Mouse (Mus musculus): ENCODE measurements around the gene Gm28047.
"Not testable (repeated sequence)": the region's sequence is repeated elsewhere in the genome, so short reads cannot be mapped to it uniquely, and the experiment has no call there.

Gm28047 gene

GRCm38 (mm10) chr15:102620765-102621164 lies 4.1 kb downstream of the Gm28047 start:
- DNase-seq (ENCODE audit: low spot score), result no peak

- DNase-seq (ENCODE audit: low spot score), result no peak
These were observed 5.4 kb downstream of the Gm28047 start for GRCm38 (mm10) chr15:102619486-102619885.

- DNase-seq (ENCODE audit: low spot score), result no peak
These were observed 7.2 kb downstream of the Gm28047 start for GRCm38 (mm10) chr15:102617654-102618053.

- DNase-seq (ENCODE audit: low spot score), result no peak
These were observed 8.7 kb downstream of the Gm28047 start for GRCm38 (mm10) chr15:102616174-102616573.

- no peak for DNase-seq (ENCODE audit: low spot score)
These were observed 10.6 kb downstream of the Gm28047 start for GRCm38 (mm10) chr15:102614224-102614623.

- no peak for DNase-seq (ENCODE audit: low spot score)
These were observed 11.9 kb downstream of the Gm28047 start for GRCm38 (mm10) chr15:102612966-102613365.

GRCm38 (mm10) chr15:102608586-102608985 lies 16.3 kb downstream of the Gm28047 start:
- DNase-seq (ENCODE audit: low spot score), result not testable (repeated sequence)

GRCm38 (mm10) chr15:102593996-102594656 lies 30.7 kb downstream of the Gm28047 start:
- DNase-seq (ENCODE audit: low spot score), result no peak

GRCm38 (mm10) chr15:102592674-102593073 lies 32.2 kb downstream of the Gm28047 start:
- no peak for DNase-seq (ENCODE audit: low spot score)

GRCm38 (mm10) chr15:102590567-102590966 lies 34.3 kb downstream of the Gm28047 start:
- no peak for DNase-seq (ENCODE audit: low spot score)

GRCm38 (mm10) chr15:102589826-102590225 lies 35.0 kb downstream of the Gm28047 start:
- DNase-seq (ENCODE audit: low spot score), result no peak

- DNase-seq (ENCODE audit: low spot score), result no peak
These were observed 39.4 kb downstream of the Gm28047 start for GRCm38 (mm10) chr15:102585501-102585900.

GRCm38 (mm10) chr15:102583708-102584383 lies 41.0 kb downstream of the Gm28047 start:
- DNase-seq (ENCODE audit: low spot score), result no peak

GRCm38 (mm10) chr15:102581205-102581604 lies 43.7 kb downstream of the Gm28047 start:
- DNase-seq (ENCODE audit: low spot score), result no peak

GRCm38 (mm10) chr15:102578351-102578750 lies 46.5 kb downstream of the Gm28047 start:
- DNase-seq (ENCODE audit: low spot score), result no peak

GRCm38 (mm10) chr15:102576972-102577371 lies 47.9 kb downstream of the Gm28047 start:
- no peak for DNase-seq (ENCODE audit: low spot score)

GRCm38 (mm10) chr15:102572081-102572480 lies 52.8 kb downstream of the Gm28047 start:
- DNase-seq (ENCODE audit: low spot score), result no peak

- no peak for DNase-seq (ENCODE audit: low spot score)
These were observed 57.0 kb downstream of the Gm28047 start for GRCm38 (mm10) chr15:102567849-102568248.

GRCm38 (mm10) chr15:102563681-102564080 lies 61.2 kb downstream of the Gm28047 start:
- DNase-seq (ENCODE audit: low spot score), result no peak

GRCm38 (mm10) chr15:102563061-102563460 lies 61.8 kb downstream of the Gm28047 start:
- no peak for DNase-seq (ENCODE audit: low spot score)

GRCm38 (mm10) chr15:102562491-102562890 lies 62.4 kb downstream of the Gm28047 start:
- no peak for DNase-seq (ENCODE audit: low spot score)

GRCm38 (mm10) chr15:102557580-102557979 lies 67.3 kb downstream of the Gm28047 start:
- DNase-seq (ENCODE audit: low spot score), result no peak

GRCm38 (mm10) chr15:102555581-102555980 lies 69.3 kb downstream of the Gm28047 start:
- no peak for DNase-seq (ENCODE audit: low spot score)

GRCm38 (mm10) chr15:102552599-102552998 lies 72.3 kb downstream of the Gm28047 start:
- no peak for DNase-seq (ENCODE audit: low spot score)
